Mouse (Mus musculus): Measurements from ENCODE around the gene Gsk3b. TPM values are rescaled to one million over a fixed set of nuclear protein-coding genes. Genes with fewer than 3 reads are reported as not detected.
"Not testable (repeated sequence)": the region's sequence is repeated elsewhere in the genome, so short reads cannot be mapped to it uniquely, and the experiment has no call there.

Gene Gsk3b
- polyA plus RNA-seq, 1 experiment from 2014 or later, result 72.2 TPM

DNA sequence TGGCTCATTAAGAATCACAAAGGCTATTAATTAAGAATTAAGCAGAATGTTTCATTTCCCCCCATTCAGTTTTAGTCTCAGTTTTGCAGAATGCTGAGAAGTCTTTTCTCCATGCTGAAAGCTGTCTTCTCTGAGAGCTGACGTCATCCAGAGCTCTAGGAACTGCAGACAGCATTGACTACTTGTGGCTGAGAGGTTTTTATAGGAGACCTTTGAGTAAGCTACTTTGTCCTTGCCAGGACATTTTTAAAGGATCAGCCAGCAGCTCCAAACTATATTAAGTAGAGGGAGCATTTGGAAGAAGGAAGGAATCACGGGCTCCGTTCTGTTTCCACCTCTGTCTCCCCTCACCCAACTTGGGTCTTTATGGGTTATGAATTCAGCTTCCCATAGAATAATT lies 17.7 kb downstream of the Gsk3b start:
- H3K9ac ChIP-seq, result no peak overlapping the region
- H3K4me1 ChIP-seq, result no peaks in the 10 kb centered on the region
- H3K36me3 ChIP-seq, result peaks cover 4% of the 10 kb centered on the region
- H3K9me3 ChIP-seq, result no peaks in the 10 kb centered on the region
- 92% methylated on average over 3 of the region's 3 CpGs for WGBS
- H3K4me2 ChIP-seq, result no peak overlapping the region
- no peak overlapping the region for H3K4me3 ChIP-seq
- no peak overlapping the region for H3K27ac ChIP-seq
- ATAC-seq (ENCODE audit: insufficient number of reproducible peaks, insufficient read depth, low FRiP score, low TSS enrichment, low read depth), result no peak
- no peaks in the 10 kb centered on the region for H3K27me3 ChIP-seq

DNA sequence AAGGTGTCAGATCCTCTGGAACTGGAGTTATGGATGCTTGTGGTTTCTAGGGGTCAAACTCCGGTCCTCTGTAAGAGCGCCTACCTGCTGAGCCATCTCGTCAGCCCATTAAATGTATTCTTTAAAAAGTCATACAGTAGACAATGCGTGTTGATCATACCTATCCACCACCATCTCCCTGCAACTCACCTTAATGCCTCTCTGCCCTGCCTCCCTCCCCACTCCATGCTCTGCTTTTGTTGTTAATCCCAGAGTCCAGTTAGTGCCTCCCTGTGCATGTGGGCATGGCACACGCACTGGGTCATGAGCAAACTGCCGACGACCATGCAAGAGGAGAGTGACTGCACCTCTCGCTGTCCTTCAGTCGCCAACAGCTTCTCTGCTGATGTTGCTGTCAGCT lies 21.2 kb downstream of the Gsk3b start:
- Histone ChIP-seq H3K27me3 (no peaks in the 10 kb centered on the region), H3K4me3 (no peak overlapping the region), H3K36me3 (peaks cover 14% of the 10 kb centered on the region), H3K9ac (no peak overlapping the region), H3K4me2 (no peak overlapping the region), H3K27ac (no peak overlapping the region), H3K4me1 (peaks cover 4% of the 10 kb centered on the region; the same call in 1 of the 2 replicates), H3K9me3 (no peaks in the 10 kb centered on the region)
- ATAC-seq (ENCODE audit: insufficient number of reproducible peaks, insufficient read depth, low FRiP score, low TSS enrichment, low read depth), result no peak
- WGBS, result 89% methylated on average over 9 of the region's 9 CpGs

DNA sequence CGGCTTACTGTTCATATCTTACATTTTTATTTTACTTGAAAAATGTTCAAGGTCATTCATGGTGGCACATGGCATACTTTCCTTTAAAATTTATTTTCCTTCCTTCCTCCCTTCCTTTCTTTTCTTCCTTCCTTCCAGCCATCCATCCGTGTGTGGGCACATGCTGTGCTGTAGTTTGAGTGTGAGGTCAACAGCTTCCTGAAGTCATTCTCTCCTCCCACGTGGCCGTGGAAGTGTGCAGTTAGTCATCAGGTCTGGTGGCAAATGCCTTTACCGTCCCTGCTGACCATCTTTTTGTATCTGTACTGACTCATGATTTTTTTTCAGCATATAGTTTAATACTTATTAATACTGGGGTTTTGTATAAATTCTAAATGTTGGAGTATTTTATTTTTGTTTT lies 21.8 kb downstream of the Gsk3b start:
- Histone ChIP-seq H3K27me3 (no peaks in the 10 kb centered on the region), H3K36me3 (peaks cover 14% of the 10 kb centered on the region), H3K4me2 (no peak overlapping the region), H3K4me1 (peaks cover 4% of the 10 kb centered on the region; the same call in 1 of the 2 replicates), H3K9ac (no peak overlapping the region), H3K27ac (no peak overlapping the region), H3K4me3 (no peak overlapping the region), H3K9me3 (no peaks in the 10 kb centered on the region)
- 78% methylated on average over 5 of the region's 5 CpGs for WGBS
- no peak for ATAC-seq (ENCODE audit: insufficient number of reproducible peaks, insufficient read depth, low FRiP score, low TSS enrichment, low read depth)

DNA sequence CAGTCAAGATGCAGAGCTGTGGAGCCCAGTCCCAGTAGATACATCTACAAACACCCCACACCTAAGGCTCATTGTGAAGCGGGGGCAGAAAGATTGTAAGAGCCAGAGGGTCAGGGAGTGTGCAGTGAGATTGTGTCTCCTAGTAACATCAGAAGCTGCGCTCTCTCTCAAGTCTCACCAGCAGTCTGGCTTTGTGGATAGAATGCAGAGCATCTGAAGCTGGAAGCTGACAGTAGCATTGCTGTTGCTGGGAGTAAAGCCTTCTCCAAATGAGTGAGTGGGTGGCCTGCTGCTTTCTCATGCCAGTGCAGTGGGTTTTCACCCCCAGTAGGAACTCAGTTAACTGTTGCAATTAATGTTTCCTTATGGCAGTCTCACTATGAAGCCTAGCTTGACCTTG lies 25.3 kb downstream of the Gsk3b start:
- no peak for ATAC-seq (ENCODE audit: insufficient number of reproducible peaks, insufficient read depth, low FRiP score, low TSS enrichment, low read depth)
- H3K4me2 ChIP-seq, result no peak overlapping the region
- peaks cover 4% of the 10 kb centered on the region; the same call in 1 of the 2 replicates for H3K4me1 ChIP-seq
- peaks cover 9% of the 10 kb centered on the region for H3K36me3 ChIP-seq
- H3K9me3 ChIP-seq, result no peaks in the 10 kb centered on the region
- no peaks in the 10 kb centered on the region for H3K27me3 ChIP-seq
- WGBS, result 94% methylated on average over 2 of the region's 2 CpGs
- H3K27ac ChIP-seq, result no peak overlapping the region
- H3K4me3 ChIP-seq, result no peak overlapping the region
- H3K9ac ChIP-seq, result no peak overlapping the region

DNA sequence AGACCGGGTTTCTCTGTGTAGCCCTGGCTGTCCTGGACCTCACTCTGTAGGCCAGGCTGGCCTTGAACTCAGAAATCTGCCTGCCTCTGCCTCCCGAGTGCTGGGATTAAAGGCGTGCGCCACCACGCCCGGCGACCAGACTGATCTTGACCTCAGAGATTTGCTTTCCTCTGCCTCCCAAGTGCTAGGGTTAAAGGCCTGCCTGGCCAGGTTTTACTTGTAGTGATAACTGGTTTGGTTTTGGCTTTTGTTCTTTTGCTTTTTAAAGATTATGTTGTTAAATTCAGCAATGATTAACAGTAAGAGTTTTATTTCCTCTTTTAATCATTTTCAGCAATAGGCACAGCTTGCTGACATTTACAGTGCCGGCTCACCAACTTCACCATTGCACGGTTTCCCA lies 29.1 kb downstream of the Gsk3b start:
- WGBS, result 91% methylated on average over 9 of the region's 9 CpGs
- not testable (repeated sequence) for H3K9me3 ChIP-seq; H3K4me3 ChIP-seq; H3K27me3 ChIP-seq; ATAC-seq (ENCODE audit: insufficient number of reproducible peaks, insufficient read depth, low FRiP score, low TSS enrichment, low read depth); H3K4me2 ChIP-seq; H3K9ac ChIP-seq; H3K4me1 ChIP-seq; H3K27ac ChIP-seq
- peaks cover 13% of the 10 kb centered on the region for H3K36me3 ChIP-seq

DNA sequence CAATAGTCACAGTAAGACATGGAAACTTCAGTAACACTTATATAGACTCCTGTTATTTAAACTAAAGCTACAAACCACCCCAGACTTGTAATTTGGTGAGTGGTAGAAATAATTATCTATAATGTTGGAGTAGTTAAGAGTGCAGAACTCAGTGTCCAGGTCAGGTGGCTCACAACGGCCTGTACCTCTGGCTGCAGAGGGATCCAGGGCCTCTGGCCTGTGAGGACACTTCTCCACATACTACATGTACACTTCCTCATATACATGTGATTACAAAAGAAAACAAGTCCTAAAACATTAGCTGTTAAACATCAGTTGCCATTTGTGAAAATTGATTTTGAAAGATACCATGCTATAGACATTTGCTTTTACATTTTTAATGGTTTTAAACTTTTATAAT lies 29.9 kb downstream of the Gsk3b start:
- Histone ChIP-seq H3K9ac (no peak overlapping the region), H3K4me3 (no peak overlapping the region), H3K27me3 (no peaks in the 10 kb centered on the region), H3K27ac (no peak overlapping the region), H3K9me3 (no peaks in the 10 kb centered on the region), H3K36me3 (peaks cover 12% of the 10 kb centered on the region), H3K4me2 (no peak overlapping the region), H3K4me1 (no peaks in the 10 kb centered on the region)
- ATAC-seq (ENCODE audit: insufficient number of reproducible peaks, insufficient read depth, low FRiP score, low TSS enrichment, low read depth), result no peak
- WGBS, result 78% methylated on average over 1 of the region's 1 CpGs

DNA sequence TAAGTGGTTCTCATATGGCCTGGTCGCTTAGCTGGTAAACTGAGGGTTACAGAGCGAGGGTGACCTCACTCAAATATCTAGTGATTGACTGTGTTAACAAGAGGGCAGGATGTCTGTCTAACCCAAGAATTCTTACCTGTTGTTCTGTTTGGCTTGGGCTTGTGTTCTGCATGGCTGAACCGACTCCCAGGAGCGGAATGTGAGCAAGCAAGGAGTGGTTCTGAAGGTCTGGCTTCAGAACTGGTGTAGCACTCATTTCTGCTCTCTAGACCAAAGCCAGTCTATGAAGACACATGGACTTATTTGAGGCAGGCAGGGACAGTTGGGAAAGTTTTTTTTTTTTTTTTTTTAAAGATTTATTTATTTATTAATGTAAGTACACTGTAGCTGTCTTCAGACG lies 30.5 kb downstream of the Gsk3b start:
- Histone ChIP-seq H3K9ac (no peak overlapping the region), H3K36me3 (peaks cover 6% of the 10 kb centered on the region), H3K4me1 (no peaks in the 10 kb centered on the region), H3K27me3 (no peaks in the 10 kb centered on the region), H3K4me3 (no peak overlapping the region), H3K9me3 (no peaks in the 10 kb centered on the region), H3K4me2 (no peak overlapping the region), H3K27ac (no peak overlapping the region)
- WGBS, result 85% methylated on average over 5 of the region's 5 CpGs
- ATAC-seq (ENCODE audit: insufficient number of reproducible peaks, insufficient read depth, low FRiP score, low TSS enrichment, low read depth), result no peak

DNA sequence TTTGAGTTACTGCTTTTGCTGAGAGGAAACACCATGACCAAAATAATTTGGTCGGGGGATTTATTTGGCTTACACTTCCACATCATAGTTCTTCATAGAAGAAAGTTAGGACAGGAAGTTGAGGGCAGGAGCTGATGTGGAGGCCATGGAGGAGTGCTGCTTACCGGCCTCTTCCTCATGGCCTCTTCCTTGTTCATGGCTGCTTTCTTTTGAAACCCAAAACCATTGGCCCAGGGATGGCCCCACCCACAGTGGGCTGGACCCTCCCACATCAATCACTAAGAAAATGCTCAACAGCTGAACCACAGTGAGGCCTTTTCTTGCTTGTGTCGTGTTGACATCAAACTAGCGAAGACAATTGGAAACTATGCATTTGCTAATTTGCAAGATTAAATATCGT lies 40.4 kb downstream of the Gsk3b start:
- Histone ChIP-seq H3K9ac (no peak overlapping the region), H3K27ac (no peak overlapping the region), H3K4me1 (peaks cover 30% of the 10 kb centered on the region), H3K4me3 (no peak overlapping the region), H3K36me3 (peaks cover 5% of the 10 kb centered on the region; the same call in 1 of the 2 replicates), H3K4me2 (no peak overlapping the region), H3K27me3 (no peaks in the 10 kb centered on the region), H3K9me3 (no peaks in the 10 kb centered on the region)
- no peak for ATAC-seq (ENCODE audit: insufficient number of reproducible peaks, insufficient read depth, low FRiP score, low TSS enrichment, low read depth)
- 67% methylated on average over 5 of the region's 5 CpGs for WGBS

DNA sequence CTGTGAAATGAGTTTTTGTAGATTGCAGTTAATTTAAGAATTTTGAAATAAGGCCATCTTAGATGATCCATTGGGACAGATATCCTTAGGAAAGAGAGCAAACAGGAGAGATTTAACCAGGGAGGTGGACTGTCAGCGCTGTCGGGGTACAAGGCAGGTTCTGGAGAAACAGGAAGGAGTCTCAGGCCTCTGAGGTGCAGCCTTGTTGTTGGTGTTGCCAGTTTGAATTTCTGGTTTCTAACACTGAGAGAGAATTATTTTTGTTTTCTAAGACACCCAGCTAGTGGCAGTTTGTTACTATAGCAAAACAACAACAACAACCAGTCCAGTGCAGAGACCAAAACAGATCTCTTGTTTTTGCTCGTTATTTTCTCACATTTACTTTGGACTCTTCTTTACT lies 42.2 kb downstream of the Gsk3b start:
- no peak overlapping the region for H3K9ac ChIP-seq
- no peak for ATAC-seq (ENCODE audit: insufficient number of reproducible peaks, insufficient read depth, low FRiP score, low TSS enrichment, low read depth)
- 75% methylated on average over 3 of the region's 3 CpGs for WGBS
- H3K4me1 ChIP-seq, result peaks cover 30% of the 10 kb centered on the region
- no peak overlapping the region for H3K27ac ChIP-seq
- no peaks in the 10 kb centered on the region for H3K9me3 ChIP-seq
- peaks cover 8% of the 10 kb centered on the region; the same call in 1 of the 2 replicates for H3K36me3 ChIP-seq
- H3K4me3 ChIP-seq, result no peak overlapping the region
- H3K4me2 ChIP-seq, result no peak overlapping the region
- H3K27me3 ChIP-seq, result no peaks in the 10 kb centered on the region

DNA sequence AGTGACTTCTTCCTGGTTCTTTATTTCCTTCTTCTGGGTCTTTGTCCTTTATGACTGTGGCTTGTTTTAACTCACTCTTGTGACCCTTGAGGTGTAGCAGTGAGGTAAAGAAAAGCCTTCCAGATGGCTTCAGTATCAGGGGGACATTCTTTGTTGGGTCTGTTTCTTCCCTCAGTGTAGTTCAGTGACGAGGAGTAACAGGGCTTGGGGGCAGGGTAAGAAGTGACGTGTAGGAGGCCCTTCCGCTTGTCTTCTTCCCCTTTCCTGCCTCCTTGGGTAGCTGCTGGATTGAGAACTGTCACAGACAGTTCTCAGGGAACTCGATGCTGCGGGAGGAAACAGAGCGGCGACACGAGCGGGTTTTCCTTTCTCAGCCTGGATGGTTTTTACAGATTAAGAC lies 43.0 kb downstream of the Gsk3b start:
- Histone ChIP-seq H3K9me3 (no peaks in the 10 kb centered on the region), H3K4me3 (no peak overlapping the region), H3K27me3 (no peaks in the 10 kb centered on the region), H3K4me1 (peaks cover 30% of the 10 kb centered on the region), H3K36me3 (0 out of 2 replicates have a peak, but pooled peaks cover 3% of the 10 kb centered on the region), H3K9ac (no peak overlapping the region), H3K27ac (peak overlapping the region; percentile 44; the same call in 1 of the 2 replicates), H3K4me2 (0 out of 2 replicates have a peak overlapping the region, but pooled peaks have one; percentile 18)
- no peak for ATAC-seq (ENCODE audit: insufficient number of reproducible peaks, insufficient read depth, low FRiP score, low TSS enrichment, low read depth)
- 39% methylated on average over 9 of the region's 9 CpGs for WGBS

DNA sequence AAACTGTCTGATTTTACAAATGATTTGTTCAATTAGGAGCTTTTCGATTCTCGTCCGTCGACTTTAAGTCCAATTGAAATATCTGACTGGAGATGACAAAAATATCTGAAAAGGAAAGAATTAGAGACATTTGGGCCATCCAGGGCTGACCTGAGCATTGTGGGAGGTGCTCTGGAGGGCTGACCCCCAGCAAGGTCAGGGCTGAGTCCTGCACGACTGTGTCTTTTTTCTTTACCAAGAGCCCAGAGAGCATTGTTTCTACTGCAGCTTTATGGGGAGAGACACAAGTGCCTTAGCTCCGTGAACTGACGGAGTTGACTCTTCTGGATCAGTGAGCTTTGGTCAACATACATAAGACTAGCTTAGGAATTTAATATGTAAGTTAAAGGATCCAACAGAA lies 43.4 kb downstream of the Gsk3b start:
- no peak for ATAC-seq (ENCODE audit: insufficient number of reproducible peaks, insufficient read depth, low FRiP score, low TSS enrichment, low read depth)
- H3K36me3 ChIP-seq, result 0 out of 2 replicates have a peak, but pooled peaks cover 3% of the 10 kb centered on the region
- H3K4me1 ChIP-seq, result peaks cover 31% of the 10 kb centered on the region
- H3K4me3 ChIP-seq, result no peak overlapping the region
- no peaks in the 10 kb centered on the region for H3K9me3 ChIP-seq
- no peak overlapping the region for H3K27ac ChIP-seq
- H3K9ac ChIP-seq, result no peak overlapping the region
- 80% methylated on average over 7 of the region's 7 CpGs for WGBS
- no peaks in the 10 kb centered on the region for H3K27me3 ChIP-seq
- H3K4me2 ChIP-seq, result no peak overlapping the region

DNA sequence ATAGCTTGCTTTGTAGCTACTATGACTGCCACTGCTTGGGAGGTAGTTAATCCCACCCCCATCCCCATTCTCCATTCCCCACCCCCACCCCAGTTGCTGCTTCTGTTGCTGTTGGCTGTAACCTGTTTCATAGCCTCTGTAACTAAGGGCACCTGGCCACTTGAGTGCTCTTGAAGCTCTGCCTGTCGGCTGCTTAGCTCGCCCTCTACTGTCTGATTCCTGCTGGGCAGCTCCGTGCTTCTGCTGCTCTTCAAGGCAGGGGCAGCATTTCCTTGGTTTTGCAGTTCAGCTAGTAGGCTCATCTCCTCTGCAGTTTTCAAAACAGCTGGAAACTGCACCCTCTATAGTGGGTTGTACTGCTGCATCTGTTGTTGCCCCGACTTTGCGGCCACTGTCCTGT lies 48.5 kb downstream of the Gsk3b start:
- Histone ChIP-seq H3K9ac (no peak overlapping the region), H3K36me3 (0 out of 2 replicates have a peak, but pooled peaks cover 3% of the 10 kb centered on the region), H3K4me2 (no peak overlapping the region), H3K4me1 (peaks cover 20% of the 10 kb centered on the region), H3K4me3 (no peak overlapping the region), H3K9me3 (no peaks in the 10 kb centered on the region), H3K27me3 (no peaks in the 10 kb centered on the region), H3K27ac (no peak overlapping the region)
- WGBS, result 42% methylated on average over 5 of the region's 5 CpGs
- ATAC-seq (ENCODE audit: insufficient number of reproducible peaks, insufficient read depth, low FRiP score, low TSS enrichment, low read depth), result no peak

DNA sequence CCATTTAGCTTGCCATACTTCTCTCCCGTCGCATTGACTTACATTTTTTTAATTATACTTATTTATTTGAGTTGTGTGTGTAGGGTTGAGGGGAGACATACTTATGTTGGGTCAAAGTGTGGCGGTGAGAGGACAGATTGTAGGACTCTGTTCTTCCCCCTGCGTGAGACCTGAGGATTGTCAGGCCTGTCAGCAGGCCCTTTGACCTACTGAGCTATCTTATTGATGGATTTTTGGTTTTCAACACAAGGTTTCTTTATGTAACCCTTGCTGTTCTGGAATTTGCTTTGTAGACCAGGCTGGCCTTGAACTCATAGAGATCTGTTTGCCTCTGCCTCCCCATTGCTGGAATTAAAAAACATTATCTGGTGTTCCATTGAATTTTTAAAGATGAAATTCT lies 56.1 kb downstream of the Gsk3b start:
- WGBS, result 91% methylated on average over 4 of the region's 4 CpGs
- Histone ChIP-seq H3K9ac (no peak overlapping the region), H3K27me3 (no peaks in the 10 kb centered on the region), H3K4me3 (no peak overlapping the region), H3K27ac (no peak overlapping the region), H3K9me3 (no peaks in the 10 kb centered on the region), H3K4me1 (no peaks in the 10 kb centered on the region), H3K4me2 (no peak overlapping the region), H3K36me3 (peaks cover 13% of the 10 kb centered on the region)
- no peak for ATAC-seq (ENCODE audit: insufficient number of reproducible peaks, insufficient read depth, low FRiP score, low TSS enrichment, low read depth)
